Mouse (Mus musculus): ENCODE measurements around the gene Rcl1.
A peak's percentile ranks its signal among the peaks of the same experiment; 100 is the strongest.

Gene Rcl1

GRCm38 (mm10) chr19:29113746-29114649, 12.8 kb downstream of the Rcl1 start:
- no peak for DNase-seq

- DNase-seq, result no peak
Observed at GRCm38 (mm10) chr19:29116796-29117195, 15.6 kb downstream of the Rcl1 start.

GRCm38 (mm10) chr19:29118196-29118595, 17.0 kb downstream of the Rcl1 start:
- DNase-seq, result no peak

- no peak for DNase-seq
Observed at GRCm38 (mm10) chr19:29120311-29120710, 19.1 kb downstream of the Rcl1 start.

- DNase-seq, result no peak
Observed at GRCm38 (mm10) chr19:29121394-29121793, 20.2 kb downstream of the Rcl1 start.

- DNase-seq, result no peak
Observed at GRCm38 (mm10) chr19:29124886-29125585, 23.9 kb downstream of the Rcl1 start.

GRCm38 (mm10) chr19:29126347-29127015, 25.3 kb downstream of the Rcl1 start:
- DNase-seq, result no peak

- no peak for DNase-seq
Observed at GRCm38 (mm10) chr19:29127331-29127730, 26.2 kb downstream of the Rcl1 start.

- no peak for DNase-seq
Observed at GRCm38 (mm10) chr19:29128217-29128616, 27.0 kb downstream of the Rcl1 start.

- DNase-seq, result no peak
Observed at GRCm38 (mm10) chr19:29129551-29129950, 28.4 kb downstream of the Rcl1 start.

GRCm38 (mm10) chr19:29131171-29131570, 30.0 kb downstream of the Rcl1 start:
- DNase-seq, result no peak

GRCm38 (mm10) chr19:29134293-29134692, 33.1 kb downstream of the Rcl1 start:
- DNase-seq, result no peak

- no peak for DNase-seq
Observed at GRCm38 (mm10) chr19:29135172-29135736, 34.1 kb downstream of the Rcl1 start.

GRCm38 (mm10) chr19:29138546-29139270, 37.5 kb downstream of the Rcl1 start:
- peak in 1 of 2 experiments; percentile 11 for DNase-seq

- DNase-seq, result no peak
Observed at GRCm38 (mm10) chr19:29139699-29140456, 38.7 kb downstream of the Rcl1 start.

GRCm38 (mm10) chr19:29140933-29141332, 39.8 kb downstream of the Rcl1 start:
- no peak for DNase-seq

GRCm38 (mm10) chr19:29142307-29142706, 41.1 kb downstream of the Rcl1 start:
- no peak for DNase-seq

- no peak for DNase-seq
Observed at GRCm38 (mm10) chr19:29145421-29145820, 44.2 kb downstream of the Rcl1 start.

GRCm38 (mm10) chr19:29146820-29147219, 45.6 kb downstream of the Rcl1 start:
- DNase-seq, result no peak

GRCm38 (mm10) chr19:29149583-29149982, 48.4 kb downstream of the Rcl1 start:
- no peak for DNase-seq

- DNase-seq, result no peak
Observed at GRCm38 (mm10) chr19:29150038-29150437, 48.9 kb downstream of the Rcl1 start.

GRCm38 (mm10) chr19:29151443-29151842, 50.3 kb downstream of the Rcl1 start:
- no peak for DNase-seq

All from cerebellum, adult 18-20 months (tissue).